Mouse (Mus musculus) cerebellum, adult 11-12 months (tissue): Measurements from ENCODE around the gene Jph4.

Experiments used
- DNase-seq: peaks from one replicate; pipeline ENCODE4 v3.0.0; 2022

Jph4 gene

DNA sequence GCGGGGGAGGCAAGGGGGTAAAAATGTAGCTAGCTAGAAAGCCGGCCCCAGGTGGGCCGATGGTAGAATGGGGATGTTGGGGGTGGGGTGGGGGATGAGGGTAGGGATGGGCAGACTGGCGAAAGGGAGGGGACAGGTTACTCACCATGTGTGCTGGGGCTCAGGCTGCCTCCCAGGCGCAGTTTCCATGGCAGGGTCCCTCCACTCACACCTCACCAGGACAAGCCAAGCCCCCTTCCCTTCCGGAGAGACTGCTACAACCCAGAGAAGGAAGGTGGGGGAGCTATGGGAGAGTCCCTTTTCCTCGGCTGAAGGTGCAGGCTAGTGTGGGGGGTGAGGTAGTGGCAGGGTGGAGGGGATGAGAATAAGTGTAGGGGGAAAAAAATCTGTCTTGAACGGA is 889 bp downstream of the Jph4 start:
- DNase-seq, result peak; percentile 80

DNA sequence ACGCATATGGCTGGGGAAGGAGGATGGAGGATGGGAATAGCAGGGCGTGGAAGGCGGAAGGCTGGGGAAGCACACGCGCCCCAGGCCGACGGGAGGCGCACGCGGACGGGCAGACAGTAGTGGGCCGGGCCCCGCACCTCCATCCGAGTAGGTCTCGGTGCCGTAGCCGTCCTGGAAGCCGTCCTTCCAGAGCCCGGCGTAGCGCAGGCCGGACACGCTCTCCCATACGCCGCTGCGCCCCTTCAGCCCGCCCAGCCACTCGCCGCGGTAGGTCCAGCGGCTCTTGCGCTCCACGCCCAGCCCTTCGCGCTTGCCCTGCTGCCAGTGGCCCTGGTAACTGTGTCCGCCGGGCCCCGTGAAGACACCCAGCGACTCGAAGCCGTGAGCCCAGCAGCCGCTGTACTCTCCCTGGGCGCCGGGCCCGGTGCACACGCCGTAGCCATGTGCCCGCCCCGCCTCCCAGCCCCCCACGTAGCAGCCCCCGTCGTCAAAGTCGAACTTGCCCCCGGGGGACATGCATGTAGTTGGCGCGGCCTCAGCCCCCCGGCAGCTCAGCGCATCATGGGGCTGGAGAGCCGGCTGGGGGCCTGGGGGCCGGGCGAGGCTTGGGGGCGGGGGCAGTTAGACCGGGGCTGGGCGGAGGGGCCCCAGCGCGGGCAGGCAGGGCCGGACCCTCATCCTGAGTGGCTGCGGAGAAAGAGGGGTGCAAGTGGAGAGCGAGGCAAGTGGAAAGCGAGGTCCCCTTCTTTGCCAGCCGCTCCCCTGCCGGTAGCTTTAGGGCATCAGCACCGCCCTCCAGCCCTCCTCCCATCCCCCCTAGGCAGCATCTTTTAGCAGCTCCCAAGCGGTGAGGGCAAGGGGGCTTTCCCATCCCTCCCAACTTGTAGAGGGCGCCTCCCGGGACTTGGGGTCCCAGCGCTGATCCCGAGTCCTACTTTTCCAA is 1.7 kb downstream of the Jph4 start:
- peak; percentile 86 for DNase-seq

DNA sequence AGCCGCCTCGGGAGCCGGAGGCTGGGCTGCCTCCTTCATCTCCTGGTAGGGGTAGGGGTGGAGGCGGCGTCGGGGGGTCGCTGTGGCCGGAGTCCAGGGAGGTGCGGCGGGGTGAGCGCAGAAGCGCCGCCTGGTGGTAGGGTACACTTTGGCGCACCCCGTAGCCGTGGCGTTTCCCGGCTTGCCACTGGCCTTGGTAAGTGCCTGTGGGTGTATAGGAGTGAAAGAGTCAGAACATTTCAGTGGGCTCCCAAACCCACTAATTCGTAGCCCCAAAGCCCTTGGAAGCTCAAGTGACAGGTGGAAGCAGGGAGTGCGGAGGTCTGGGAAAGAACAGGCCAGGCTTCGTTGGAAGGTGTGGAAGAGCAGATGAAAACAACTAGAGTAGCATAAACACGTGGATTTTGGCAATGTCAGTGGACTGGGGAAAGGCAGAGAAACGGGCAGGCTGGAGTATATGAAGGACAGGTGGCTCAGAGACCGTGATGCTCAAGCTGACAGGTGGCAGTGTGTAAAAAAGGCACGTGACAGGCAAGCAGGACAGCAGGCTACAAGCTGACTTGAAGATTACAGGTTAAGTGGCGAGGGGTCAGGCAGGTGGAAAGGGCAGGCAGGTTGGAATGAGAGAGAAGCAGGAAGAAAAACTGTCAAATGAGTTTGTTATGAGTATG is 2.6 kb downstream of the Jph4 start:
- peak; percentile 84 for DNase-seq

DNA sequence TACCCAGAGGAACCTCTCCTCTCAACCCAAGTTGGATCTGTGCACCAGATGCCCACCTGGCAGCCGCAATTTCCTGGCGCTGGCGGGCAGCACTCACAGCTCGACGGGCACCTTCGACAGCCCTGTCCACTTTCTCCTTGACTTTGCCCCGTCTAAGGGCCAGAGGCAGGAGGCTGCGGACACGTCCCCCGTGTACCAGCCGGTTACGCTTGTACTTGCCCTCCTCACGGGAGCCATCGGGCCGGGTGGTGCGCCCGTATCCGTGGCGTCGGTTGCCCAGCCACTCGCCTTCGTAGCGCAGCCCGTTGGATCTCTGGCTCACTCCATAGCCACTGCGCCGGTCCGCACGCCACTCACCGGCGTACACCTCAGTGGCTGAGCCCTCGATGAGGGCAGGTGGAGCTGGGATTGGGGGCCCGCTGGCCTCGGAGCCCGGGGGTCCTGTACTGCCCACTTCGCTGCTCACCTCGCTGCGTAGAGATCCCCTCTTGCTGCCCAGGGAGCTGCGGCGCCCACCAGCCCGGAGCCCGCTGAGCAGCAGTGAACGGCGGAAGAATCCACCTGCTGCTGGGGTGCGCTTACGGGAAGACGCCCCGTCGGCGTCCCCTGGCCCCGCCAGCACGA is 3.3 kb downstream of the Jph4 start:
- DNase-seq, result peak; percentile 63

DNA sequence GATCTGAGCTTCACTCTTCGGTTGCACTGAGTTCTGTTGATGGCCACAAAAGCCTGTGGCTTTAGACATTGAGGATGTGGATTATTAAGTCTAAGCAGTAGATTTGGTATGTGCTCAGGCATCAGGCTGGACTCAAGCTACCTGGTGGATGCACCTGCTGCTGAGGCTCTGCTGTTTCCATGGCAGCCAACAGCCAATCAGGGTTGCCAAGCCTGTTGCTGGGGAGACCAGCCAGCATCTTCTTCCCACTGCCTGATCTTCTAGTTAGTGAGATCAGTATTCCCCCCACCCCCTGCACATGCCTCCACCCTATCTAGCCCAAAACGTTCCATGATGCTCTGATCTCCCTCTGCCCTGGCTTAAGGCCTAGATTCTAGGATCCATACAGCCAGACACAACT is 5.0 kb downstream of the Jph4 start:
- peak; percentile 74 for DNase-seq

DNA sequence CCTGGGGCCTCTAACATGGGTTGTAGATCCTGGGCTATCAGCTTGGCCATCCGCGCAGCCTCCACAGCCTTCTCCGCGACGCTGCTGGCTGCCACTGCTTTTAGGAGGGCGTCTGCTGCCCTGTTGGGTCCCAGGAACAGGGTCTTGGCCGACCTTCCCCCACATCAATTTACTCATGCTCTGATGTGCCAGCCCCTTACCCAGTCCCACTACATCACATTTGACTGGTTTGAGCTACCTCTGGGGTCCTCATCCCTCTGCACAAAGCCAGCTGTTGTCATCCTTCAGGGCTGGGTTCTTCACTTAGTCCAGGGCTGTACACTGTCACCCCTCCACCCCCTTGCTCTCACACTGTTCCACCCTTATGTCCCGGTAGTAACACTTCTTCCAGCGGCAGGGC is 6.7 kb downstream of the Jph4 start:
- peak; percentile 57 for DNase-seq

DNA sequence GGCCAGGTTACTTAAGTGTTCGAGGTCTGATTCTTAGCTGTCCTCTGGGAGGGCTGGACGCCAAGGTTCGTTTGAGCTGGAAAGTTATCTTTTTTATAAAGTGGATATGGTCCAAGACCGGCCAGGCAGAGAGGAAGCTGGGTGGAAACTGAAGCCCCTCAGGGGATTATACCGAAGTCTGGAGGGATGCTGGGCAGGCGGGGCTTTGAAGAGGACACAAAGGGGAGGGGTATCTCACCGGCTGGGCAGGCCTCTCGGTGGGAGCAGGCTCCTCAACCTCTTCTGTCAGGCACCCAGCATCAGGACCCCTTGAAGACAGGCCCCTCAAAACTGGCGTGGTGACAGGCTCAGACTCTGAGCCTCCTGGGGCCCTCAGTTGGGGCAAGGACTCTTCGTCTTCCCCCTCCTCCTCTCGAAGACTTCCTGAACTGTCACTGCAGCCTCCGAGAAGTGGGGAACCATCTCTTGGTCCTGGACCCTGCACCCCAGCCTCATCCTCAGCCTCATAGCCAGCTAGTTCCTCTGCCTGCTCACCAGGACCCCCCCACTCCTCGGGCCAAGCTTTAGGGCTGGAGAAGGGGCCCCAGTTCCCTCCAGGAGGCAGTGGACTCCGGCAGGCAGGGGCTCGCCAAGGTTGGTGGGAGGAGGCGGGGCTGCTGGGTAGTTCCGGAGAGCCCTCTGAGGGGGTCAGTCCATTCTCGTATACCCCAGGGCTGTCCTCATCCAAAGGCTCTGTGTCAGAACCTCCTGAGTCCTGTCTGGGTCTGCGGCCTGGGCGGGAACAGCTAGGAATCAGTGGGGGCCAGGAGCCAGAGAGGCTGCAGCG is 7.5 kb downstream of the Jph4 start:
- DNase-seq, result peak; percentile 75

DNA sequence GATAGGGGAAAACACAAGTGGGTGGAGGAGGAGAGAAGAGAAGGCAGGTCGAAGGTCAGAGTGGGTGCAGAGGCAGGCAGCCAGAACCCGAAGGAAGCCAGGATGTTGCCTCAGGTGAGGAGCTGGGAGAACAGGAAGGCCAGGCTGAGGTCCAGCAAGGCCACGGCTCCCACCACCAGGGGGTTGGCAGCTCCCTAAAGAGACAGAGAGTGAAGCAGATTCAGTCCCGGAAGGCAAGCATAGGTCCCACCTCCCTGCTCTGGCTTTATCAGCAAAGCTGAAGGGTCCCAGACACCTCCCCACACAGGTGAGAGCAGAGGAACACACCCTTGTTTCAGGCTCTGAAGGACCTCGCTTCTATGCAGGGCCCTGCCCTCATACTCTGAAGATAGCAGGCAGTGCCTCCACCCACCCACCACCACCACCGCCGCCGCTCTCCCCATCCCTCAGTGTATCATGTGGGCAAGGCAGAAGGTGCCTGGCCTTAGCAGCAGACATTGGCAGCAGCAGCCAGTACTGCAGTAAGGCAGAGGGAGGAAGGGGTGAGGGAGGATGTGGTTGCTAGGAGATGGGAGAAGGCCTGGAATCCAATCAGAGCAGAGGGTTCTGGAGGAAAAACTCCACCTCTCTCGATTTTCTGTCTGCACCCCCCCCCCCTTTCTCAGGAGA is 8.4 kb downstream of the Jph4 start:
- peak; percentile 85 for DNase-seq

DNA sequence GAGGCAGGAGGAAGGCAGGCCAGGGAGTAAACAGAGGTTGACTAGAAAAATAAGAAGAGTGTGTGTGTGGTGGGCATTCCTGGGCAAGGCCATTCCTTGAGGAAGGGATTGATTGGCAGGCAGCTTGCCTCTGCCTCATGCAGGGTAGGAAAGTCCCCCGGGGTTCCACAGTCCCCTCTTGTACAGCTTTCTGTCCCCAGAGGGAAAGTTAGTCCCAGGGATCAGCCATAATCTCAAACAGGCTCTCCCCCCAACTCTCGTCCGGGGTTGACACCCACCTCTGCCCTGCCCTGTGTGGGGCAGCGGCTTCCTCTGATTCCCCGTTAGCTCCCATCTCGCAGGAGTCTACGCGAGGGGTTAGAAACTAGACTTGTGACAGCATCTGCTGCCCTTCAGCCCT is 9.7 kb downstream of the Jph4 start:
- DNase-seq, result peak; percentile 57

DNA sequence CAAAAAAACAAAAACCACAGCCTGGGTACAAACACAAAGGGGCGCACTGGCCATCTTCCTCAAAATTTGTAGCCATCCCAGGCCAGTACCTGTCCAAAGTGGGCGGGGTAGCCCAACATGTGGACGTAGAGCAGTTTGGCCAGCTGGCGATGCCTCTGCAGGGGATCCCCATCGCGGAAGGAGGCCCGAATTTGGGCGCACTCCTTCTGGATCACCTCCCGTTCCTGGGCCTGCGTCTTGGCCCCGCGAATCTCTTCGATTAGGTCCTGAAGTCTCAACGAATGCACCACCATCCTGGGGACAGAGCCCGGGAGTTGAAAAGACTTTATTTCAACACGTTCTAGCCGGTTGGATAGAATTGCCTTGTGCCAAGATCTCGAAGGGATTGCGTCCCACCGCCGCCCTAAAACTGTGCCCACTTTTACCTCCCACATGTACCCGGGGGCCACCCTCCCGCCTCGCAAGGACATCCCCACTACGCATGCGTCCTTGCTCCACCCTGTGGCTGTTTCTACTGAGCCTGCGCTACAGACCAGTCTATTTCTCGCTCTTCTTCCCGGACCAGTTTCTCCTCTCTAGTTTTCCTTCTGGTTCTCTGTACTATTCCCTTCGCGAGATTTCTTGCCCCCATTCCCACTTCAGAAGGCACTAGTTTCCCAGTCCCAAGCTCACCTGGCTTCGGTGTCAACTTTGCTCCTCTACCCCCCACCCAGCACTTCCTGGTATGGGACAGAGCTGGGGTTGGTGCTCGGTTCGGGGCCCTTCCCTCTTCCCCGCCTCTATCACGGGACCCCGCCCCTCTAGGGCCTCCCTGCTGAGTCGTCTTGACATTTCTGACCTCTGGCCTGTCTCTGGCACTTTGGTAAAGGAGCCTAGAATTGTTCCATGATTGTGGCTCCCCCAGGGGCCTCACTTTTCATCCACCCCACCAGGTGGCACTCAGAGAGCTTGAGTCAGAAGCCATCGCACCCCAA is 10.6 kb downstream of the Jph4 start, which contains the start of gene Ap1g2:
TSS of gene Ap1g2 (minus strand) at position 758 of the 974 bp plus-strand sequence.
- peak; percentile 88 for DNase-seq

DNA sequence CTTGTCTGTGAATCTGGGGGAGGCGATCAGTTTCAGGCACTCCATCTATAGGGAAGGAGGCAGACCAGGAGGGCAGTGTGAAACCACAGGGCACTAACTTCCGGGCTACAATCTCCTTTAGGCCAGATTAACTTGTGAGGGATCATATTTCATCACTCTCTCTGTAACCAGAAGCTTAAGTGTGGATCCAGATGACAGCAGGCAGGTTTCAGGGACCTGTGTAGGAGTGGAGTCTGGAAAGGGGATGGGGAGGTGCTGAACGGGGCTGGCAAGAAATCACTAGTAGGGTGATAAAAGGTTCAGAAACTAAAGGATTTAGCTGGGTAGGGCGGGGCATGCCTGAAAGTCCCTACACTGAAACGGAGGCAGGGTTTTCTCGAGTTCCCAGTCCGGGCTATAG is 11.3 kb downstream of the Jph4 start:
- no peak for DNase-seq

DNA sequence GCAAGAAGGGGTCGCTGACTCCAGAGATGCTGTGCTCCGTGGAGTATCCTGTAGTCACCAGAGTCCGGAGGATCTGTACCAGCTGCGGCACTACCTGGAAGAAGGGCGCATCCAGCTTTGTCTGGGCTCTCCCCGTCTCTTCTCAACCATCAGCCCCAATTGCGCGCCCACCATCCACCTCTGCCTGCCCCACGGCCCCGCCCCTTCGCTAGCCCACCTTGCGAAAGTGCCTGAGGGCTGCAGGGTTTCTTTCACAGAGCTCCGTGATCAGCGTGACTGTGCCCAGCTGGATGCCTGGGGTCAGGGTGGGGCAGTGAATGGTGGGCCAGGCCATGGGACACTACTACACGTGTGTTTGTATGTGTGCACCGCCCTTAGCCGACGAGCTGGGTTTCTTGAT is 12.4 kb downstream of the Jph4 start:
- DNase-seq, result no peak

DNA sequence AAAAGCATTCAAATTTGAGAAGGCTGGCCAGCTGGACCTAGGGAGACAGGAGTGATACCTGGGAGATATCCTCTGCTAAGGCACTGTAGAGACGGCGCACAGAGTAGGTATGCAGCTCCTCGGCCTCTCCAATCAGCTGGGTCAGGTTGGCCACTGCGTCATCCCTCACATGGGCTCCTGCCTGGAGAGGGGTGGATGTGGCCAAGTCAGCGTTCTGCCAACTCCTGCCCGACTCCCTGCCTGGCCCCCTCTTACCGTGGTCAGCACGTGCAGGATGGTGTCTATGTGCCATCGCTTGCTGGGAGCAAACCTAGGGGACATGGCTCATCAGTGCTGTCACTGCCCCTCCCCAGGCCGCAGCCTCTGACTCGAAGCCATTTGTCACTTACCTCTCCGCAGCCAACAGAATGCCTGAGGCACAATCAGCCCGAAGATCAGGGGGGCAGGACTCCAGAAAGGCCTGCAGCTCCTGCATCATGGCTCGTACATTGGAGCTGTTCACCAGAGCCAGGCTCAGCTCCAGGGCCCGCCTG is 14.4 kb downstream of the Jph4 start:
- peak; percentile 69 for DNase-seq

DNA sequence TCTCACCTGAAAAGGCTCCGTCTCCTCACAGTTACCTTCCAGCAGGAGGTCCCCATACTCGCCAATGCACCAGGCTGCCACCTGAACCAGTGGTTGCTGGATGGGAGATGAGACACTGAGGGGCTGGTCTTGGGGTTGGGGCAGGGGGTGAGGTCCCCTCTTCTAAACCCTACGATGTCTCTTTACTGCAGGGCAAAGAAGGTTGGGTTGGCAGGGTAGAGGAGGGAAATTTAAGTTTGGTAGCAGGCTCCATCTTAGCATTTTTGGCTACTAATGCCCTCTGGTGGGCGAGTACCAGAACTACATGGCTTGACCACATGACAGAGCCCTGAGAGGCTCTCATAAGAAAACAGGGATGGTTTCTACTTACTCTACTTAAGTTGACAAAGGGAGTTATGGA is 15.1 kb downstream of the Jph4 start:
- DNase-seq, result peak; percentile 73

DNA sequence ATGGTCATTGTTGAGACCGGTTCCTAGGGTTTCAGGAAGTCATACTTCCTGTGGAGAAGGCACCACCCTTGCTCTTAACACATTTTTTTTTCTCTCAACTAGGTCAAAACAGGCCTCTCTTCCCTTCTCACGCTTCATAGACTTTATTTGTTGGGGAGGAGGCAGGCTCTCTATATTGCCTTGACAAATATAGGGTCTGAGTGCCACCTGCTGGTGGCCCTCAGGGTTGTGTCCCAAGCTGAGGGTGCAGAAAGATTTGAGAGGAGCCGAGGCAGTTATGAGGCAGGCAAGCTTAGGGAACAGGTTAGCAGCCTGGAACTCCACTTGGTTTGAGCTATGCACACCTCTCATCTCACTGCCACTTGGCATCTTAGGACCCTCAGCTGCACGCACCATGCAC is 18.7 kb downstream of the Jph4 start:
- DNase-seq, result peak; percentile 48

DNA sequence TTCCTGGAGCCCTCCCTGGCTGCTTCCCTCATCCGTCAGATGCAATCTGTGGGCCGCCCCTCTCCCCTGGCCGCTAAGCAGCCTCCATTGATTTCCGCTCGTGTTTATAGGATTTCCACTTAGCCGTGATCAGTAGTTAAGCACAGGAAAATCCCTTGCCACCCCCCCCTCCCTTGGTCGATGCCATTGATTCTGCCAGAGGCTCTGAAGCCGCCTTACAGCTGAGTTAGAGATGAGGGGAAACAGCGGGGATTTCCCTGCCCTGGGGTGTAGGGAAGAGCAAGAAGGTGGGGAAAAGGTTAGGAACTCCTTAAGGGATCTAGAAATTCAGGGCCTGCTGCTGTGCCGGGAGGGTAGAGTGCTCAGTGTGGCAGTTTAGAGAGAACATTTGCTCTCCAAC is 19.1 kb downstream of the Jph4 start:
- DNase-seq, result no peak

DNA sequence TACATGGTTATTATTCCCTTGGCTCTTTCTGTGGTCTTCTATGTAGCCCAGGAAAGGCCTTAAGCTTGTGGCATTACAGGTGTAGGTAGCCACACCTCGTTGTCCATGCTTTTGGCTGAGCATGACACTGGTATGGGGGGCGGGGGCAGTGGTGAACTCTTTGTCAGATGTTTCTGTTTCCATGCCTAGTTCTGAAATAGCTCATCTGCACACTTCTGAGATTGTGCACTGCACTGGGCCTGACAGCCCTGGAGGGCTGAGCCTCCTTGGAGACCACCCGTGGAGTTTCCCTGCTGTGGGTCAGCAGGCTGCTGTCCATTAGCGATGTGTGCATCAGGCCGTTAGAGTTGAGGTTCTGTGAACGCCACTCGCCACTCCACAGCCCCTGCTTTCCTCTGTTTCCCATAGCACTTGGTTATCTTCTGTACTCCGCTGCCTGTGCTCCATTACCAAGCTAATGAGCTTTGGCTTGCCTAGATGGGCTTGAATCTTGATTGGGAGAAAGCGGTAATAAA is 20.1 kb downstream of the Jph4 start:
- DNase-seq, result peak; percentile 43

DNA sequence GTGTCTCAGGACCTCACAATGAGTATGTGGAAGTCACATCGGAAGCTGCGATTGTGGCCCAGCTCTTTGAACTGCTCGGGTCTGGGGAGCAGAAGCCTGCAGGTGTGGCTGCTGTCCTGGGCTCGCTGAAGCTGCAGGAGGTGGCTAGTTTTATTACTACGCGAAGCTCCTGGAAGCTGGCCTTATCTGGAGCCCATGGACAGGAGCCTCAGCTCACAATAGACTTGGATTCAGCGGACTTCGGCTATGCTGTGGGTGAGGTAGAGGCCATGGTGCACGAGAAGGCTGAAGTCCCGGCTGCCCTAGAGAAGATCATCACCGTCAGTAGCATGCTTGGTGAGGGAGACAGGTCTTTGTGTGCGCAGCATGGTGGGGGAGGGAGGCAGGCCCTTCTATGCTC is 21.1 kb downstream of the Jph4 start:
- no peak for DNase-seq

DNA sequence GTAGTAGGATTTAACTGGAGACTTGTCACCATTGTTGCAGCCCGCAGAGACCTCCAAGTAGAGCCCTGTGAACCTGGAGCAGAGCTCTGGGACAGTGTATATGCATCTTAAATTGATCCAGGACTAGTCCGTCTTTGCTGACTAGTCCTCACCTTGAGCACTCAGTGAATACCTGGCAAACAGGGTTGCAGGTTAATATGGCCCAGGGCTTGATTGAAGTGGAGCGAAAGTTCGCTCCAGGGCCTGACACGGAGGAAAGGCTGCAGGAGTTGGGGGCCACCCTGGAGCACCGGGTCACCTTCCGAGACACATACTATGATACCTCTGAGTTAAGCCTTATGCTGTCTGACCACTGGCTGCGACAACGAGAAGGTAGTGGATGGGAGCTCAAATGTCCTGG is 21.5 kb downstream of the Jph4 start:
- no peak for DNase-seq

DNA sequence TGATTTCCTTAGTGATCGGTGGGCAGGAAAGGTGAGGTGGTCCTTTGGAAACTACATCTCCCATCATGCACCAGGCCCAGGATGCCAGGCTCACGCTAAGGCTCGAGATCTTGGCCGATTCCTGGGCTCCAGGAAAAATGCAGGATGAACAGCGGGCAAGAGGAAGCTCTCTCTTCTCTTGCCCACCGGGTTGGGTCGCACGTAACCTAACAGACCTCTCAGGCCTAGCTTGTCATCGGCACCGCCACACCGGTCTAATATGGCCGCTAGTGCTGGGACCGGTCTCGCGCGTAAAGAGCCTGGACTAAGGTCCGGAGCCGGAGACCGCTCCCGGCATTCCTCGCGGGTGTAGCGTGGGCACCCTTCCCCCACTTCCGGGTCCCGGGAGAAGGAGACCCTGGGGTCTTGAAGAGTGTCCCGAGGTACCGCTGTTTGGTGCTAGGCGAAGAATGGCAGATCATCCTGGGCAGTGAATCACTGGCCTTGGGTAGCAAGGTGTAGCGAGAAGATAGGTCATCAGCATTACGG is 22.0 kb downstream of the Jph4 start, which contains the start of gene Thtpa:
TSS of gene Thtpa (plus strand) at position 81 of the 528 bp plus-strand sequence.
- DNase-seq, result peak; percentile 82
